Mouse (Mus musculus): ENCODE results near the gene Capn15. TPM values are rescaled to one million over a fixed set of nuclear protein-coding genes. Genes with fewer than 3 reads are reported as not detected.

The Capn15 gene
- total RNA-seq (2017) = 2.3 to 6.6 TPM (median 6.1 TPM) in 3 replicates

DNA sequence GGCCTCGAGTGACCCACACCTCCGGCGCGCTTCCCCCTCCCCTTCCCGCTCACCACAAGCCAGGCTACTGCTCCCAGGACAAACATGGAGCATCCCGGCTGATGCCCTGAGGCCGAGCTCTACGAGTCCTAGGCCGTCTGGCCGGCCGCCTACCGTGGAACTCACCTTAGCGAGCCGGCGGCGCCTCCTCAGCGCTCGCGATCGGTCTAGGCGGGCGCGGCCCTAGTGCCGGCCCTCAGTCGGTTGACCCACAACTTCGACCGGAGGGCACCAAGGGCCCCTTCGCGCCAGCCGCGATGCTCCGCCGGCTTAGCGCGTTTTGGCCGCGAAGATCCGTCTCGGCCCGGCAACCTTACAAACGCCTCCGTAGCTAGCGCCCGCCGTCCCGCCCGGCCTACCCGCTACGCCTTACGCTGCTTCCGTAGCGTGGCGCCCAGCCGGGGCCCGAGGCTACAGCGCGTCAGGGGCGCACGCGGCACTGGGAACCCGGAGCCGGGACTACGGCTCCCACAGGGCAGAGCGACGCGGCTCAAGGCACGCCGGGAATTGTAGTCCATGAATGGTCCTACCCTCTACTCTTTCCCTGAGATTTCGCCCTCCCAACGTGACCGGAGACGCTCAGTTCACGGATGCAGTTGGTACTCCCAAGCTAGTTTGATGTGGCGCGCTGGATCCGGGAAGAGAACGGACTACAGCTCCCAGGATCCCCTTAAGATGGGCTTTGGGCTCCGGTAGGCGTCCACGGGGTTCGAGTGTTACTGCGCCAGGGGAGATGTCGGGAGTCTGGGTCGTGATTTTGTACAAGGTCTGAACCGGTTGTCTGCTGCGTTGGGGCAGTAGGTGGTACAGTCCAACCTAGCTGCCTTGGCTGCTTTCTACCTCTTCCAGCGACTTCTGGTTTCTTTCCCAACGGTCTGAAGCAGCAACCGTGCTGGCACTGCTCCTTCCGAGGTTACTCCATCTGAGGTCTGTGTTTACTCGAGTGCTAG lies at the start of gene Capn15:
TSS of gene Capn15 (minus strand) at position 491 of the 989 bp plus-strand sequence.
- peak; percentile 88 for ATAC-seq (replicated peaks; ENCODE audit: insufficient number of reproducible peaks, low FRiP score, low TSS enrichment, poor library complexity, severe bottlenecking)

- no peak for ATAC-seq (replicated peaks; ENCODE audit: insufficient number of reproducible peaks, low FRiP score, low TSS enrichment, poor library complexity, severe bottlenecking)
These were observed 46.4 kb upstream of the Capn15 start for GRCm38 (mm10) chr17:26032037-26032436.

DNA sequence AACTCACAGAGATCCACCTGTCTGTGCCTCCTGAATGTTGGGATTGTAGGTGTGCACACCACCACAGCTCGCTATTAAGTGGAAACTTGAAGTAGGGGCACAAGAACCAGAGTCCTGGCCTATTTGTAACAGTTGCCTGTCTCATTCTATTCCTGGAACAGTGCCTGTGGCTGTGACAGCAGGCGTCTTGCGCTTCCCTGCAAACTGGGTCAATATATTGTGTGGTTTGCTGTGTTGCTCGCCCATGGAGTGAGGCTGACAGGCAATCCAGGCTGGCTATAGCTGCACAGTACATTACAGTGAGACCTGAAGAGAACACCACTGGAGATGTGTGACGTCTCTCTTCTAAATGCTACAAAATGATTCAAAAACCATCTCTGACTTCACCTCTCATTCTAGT lies 46.0 kb upstream of the Capn15 start:
- ATAC-seq (replicated peaks; ENCODE audit: insufficient number of reproducible peaks, low FRiP score, low TSS enrichment, poor library complexity, severe bottlenecking) = no peak

- no peak for ATAC-seq (replicated peaks; ENCODE audit: insufficient number of reproducible peaks, low FRiP score, low TSS enrichment, poor library complexity, severe bottlenecking)
These were observed 42.7 kb upstream of the Capn15 start for GRCm38 (mm10) chr17:26028261-26028660.

GRCm38 (mm10) chr17:26024674-26025073 lies 39.1 kb upstream of the Capn15 start:
- no peak for ATAC-seq (replicated peaks; ENCODE audit: insufficient number of reproducible peaks, low FRiP score, low TSS enrichment, poor library complexity, severe bottlenecking)

DNA sequence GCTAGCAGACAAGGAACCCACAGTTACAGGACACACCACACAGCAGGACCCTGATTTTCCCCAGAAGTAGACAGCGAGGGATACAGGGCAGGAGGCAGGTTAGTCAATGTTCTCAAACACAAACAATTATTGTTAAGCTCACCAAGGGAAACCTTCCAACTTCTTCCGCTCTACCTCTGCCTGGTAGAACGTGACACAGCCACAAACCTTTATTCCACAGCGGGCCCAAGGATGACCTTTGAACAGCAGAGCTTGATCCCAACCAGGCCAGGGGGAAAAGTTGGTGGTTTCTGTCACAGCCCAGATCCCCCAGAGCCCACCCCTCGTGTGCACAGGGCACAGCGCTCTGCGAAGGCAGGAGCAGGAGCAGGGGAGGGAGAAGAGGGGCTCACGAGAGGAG lies 38.4 kb upstream of the Capn15 start:
- no peak for ATAC-seq (replicated peaks; ENCODE audit: insufficient number of reproducible peaks, low FRiP score, low TSS enrichment, poor library complexity, severe bottlenecking)

- no peak for ATAC-seq (replicated peaks; ENCODE audit: insufficient number of reproducible peaks, low FRiP score, low TSS enrichment, poor library complexity, severe bottlenecking)
These were observed 37.6 kb upstream of the Capn15 start for GRCm38 (mm10) chr17:26023181-26023580.

- ATAC-seq (replicated peaks; ENCODE audit: insufficient number of reproducible peaks, low FRiP score, low TSS enrichment, poor library complexity, severe bottlenecking) = no peak
These were observed 36.2 kb upstream of the Capn15 start for GRCm38 (mm10) chr17:26021728-26022341.

- ATAC-seq (replicated peaks; ENCODE audit: insufficient number of reproducible peaks, low FRiP score, low TSS enrichment, poor library complexity, severe bottlenecking) = no peak
These were observed 35.3 kb upstream of the Capn15 start for GRCm38 (mm10) chr17:26020848-26021347.

GRCm38 (mm10) chr17:26018388-26018787 lies 32.8 kb upstream of the Capn15 start:
- no peak for ATAC-seq (replicated peaks; ENCODE audit: insufficient number of reproducible peaks, low FRiP score, low TSS enrichment, poor library complexity, severe bottlenecking)

GRCm38 (mm10) chr17:26017949-26018348 lies 32.4 kb upstream of the Capn15 start:
- ATAC-seq (replicated peaks; ENCODE audit: insufficient number of reproducible peaks, low FRiP score, low TSS enrichment, poor library complexity, severe bottlenecking) = no peak

GRCm38 (mm10) chr17:26017021-26017420 lies 31.4 kb upstream of the Capn15 start:
- ATAC-seq (replicated peaks; ENCODE audit: insufficient number of reproducible peaks, low FRiP score, low TSS enrichment, poor library complexity, severe bottlenecking) = no peak

- ATAC-seq (replicated peaks; ENCODE audit: insufficient number of reproducible peaks, low FRiP score, low TSS enrichment, poor library complexity, severe bottlenecking) = no peak
These were observed 28.1 kb upstream of the Capn15 start for GRCm38 (mm10) chr17:26013711-26014110.

- peak; percentile 90 for ATAC-seq (replicated peaks; ENCODE audit: insufficient number of reproducible peaks, low FRiP score, low TSS enrichment, poor library complexity, severe bottlenecking)
These were observed 26.4 kb upstream of the Capn15 start for GRCm38 (mm10) chr17:26011841-26012460.

GRCm38 (mm10) chr17:26009540-26009939 lies 23.9 kb upstream of the Capn15 start:
- ATAC-seq (replicated peaks; ENCODE audit: insufficient number of reproducible peaks, low FRiP score, low TSS enrichment, poor library complexity, severe bottlenecking) = peak; percentile 75

DNA sequence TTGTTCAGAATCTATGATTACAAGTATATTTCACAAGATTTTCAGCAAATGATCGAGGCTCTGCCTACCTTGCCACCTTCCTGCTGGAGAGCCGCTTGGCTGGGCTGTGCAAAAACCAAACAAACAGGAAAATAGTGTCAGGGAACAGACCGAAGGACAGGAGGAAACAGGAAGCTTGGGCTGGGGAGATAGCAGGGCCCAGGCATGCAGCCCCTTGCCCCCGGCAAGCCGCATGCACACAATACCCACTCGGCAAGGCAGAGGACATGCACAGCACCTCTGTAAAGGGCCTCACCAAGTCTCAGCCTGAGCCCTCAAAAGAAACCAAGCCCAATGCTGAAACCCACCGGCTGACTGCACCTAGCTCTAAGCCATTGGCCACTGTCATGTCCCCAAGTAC lies 23.2 kb upstream of the Capn15 start:
- ATAC-seq (replicated peaks; ENCODE audit: insufficient number of reproducible peaks, low FRiP score, low TSS enrichment, poor library complexity, severe bottlenecking) = no peak

- ATAC-seq (replicated peaks; ENCODE audit: insufficient number of reproducible peaks, low FRiP score, low TSS enrichment, poor library complexity, severe bottlenecking) = no peak
These were observed 22.7 kb upstream of the Capn15 start for GRCm38 (mm10) chr17:26008331-26008730.

GRCm38 (mm10) chr17:26007646-26008045 lies 22.1 kb upstream of the Capn15 start:
- no peak for ATAC-seq (replicated peaks; ENCODE audit: insufficient number of reproducible peaks, low FRiP score, low TSS enrichment, poor library complexity, severe bottlenecking)

- no peak for ATAC-seq (replicated peaks; ENCODE audit: insufficient number of reproducible peaks, low FRiP score, low TSS enrichment, poor library complexity, severe bottlenecking)
These were observed 20.3 kb upstream of the Capn15 start for GRCm38 (mm10) chr17:26005731-26006450.

Measured in monocyte, adult 5-6 weeks (primary cell).